Mouse (Mus musculus) bone marrow macrophage, adult 2 months (primary cell): Measurements from ENCODE around the gene Paics. TPM values are rescaled to one million over a fixed set of nuclear protein-coding genes. Genes with fewer than 3 reads are reported as not detected.
"Not testable (repeated sequence)": the region's sequence is repeated elsewhere in the genome, so short reads cannot be mapped to it uniquely, and the experiment has no call there.

Source experiments
- H3K27ac ChIP-seq: 2 replicates; pipeline ENCODE4 v1.5.1; 2012; ENCODE audit warnings: low read depth, low read length; ENCODE audit not compliant: insufficient read depth
- H3K4me1 ChIP-seq: 2 replicates; pipeline ENCODE4 v1.6.1; 2012; ENCODE audit warnings: low read length; ENCODE audit not compliant: control insufficient read depth, insufficient read depth
- H3K4me3 ChIP-seq: 2 replicates; pipeline ENCODE4 v1.5.1; 2012; ENCODE audit warnings: mild to moderate bottlenecking, low read length, moderate library complexity; ENCODE audit not compliant: insufficient read depth
- CTCF ChIP-seq: IDR thresholded peaks from 2 replicates; pipeline ENCODE4 v1.5.1; 2012; ENCODE audit warnings: low read depth, mild to moderate bottlenecking, low read length, moderate library complexity
- POLR2A ChIP-seq: IDR thresholded peaks from 2 replicates; pipeline ENCODE4 v1.6.1; 2012; ENCODE audit warnings: mild to moderate bottlenecking, low read depth, low read length, borderline replicate concordance
- polyA plus RNA-seq: library from polyadenylated mRNA; stranded (reverse); fragments of >200 nt; gene quantifications from 2 replicates; pipeline ENCODE4 v1.2.4, GENCODE M21; 2012; ENCODE audit not compliant: missing spikeins, insufficient read depth, insufficient read length

Paics gene
- 109 and 118 TPM in 2 replicates for polyA plus RNA-seq

DNA sequence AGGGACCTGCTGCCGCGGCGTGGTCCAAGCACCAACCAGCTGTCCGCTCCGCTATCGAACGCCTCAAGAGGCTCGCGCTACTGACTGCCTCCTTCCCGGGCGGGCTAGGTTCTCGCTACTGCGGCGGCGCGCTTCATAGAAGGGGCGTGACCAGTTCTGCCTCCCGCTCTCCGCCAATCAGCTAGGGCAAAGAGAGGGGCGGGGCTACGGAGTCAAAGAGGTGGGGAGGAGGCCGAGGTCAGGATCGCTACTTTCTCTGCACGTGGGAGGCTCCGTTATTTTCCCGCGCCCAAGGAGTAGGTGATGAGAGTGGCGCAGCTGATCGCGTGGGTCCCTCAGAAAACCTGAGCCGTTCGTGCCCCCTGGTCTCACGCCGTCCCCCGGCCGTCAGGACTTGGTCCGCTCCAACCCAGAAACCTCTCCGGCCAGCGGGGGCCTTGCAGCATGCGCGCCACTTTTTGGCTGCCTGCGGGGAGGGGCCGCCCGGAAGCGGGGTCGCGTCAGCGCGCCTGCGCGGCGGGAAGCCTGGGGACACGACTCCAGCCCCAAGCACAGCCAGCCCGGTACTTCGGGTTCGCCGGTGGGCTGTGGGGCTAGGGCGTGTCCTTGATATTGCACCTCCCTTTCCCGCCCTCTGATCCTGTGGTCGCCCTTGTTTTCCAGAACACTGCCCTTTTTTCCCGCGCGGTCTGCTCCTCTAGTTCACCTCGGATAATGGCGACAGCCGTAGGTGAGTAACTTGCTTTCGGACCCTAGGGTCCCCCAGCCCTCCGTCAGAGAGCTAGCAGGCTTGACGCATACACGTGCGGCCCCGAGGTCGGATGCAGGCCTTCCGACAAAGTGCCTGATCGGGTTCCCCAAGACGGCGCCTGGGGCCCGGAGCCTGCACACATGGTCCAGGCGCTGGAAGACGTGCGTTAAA lies at the start of gene Paics, which contains the start of gene Ppat:
Paics (plus strand) TSS at position 202 of the 922 bp plus-strand sequence.
Ppat (minus strand) TSS at position 473 of the 922 bp plus-strand sequence.
- peak within 1 kb of the TSS; percentile 71 for H3K4me3 ChIP-seq
- peaks cover 32% of the 10 kb centered on the region for H3K4me1 ChIP-seq
- TF ChIP-seq CTCF (no peak), POLR2A (0 out of 2 replicates have a peak, but pooled peaks have one; percentile 3)
- H3K27ac ChIP-seq = peak within 1 kb of the TSS; percentile 65

DNA sequence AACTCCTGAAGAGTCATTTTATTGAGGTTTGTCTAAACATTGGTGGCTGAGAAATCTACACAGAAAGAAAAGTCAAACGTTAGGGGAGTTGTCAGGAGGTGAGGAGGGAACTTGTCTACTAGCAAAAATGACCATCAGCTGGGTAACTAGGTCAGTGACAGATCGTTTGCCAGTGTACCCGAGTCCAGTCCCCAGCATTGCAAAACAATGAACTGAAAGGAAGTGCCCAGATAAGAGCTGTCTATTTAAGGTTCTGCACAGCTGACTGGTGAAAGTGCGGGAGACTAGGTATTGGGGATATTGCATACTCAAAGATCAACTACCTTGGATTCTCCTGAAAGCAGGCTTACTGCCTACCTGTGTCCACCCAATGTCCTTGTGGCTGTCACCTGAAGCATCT lies 49.0 kb upstream of the Paics start:
- Histone ChIP-seq H3K27ac (no peak overlapping the region), H3K4me1 (peaks cover 7% of the 10 kb centered on the region; the same call in 1 of the 2 replicates), H3K4me3 (no peak overlapping the region)
- TF ChIP-seq POLR2A = no peak
- no peak for TF ChIP-seq CTCF

DNA sequence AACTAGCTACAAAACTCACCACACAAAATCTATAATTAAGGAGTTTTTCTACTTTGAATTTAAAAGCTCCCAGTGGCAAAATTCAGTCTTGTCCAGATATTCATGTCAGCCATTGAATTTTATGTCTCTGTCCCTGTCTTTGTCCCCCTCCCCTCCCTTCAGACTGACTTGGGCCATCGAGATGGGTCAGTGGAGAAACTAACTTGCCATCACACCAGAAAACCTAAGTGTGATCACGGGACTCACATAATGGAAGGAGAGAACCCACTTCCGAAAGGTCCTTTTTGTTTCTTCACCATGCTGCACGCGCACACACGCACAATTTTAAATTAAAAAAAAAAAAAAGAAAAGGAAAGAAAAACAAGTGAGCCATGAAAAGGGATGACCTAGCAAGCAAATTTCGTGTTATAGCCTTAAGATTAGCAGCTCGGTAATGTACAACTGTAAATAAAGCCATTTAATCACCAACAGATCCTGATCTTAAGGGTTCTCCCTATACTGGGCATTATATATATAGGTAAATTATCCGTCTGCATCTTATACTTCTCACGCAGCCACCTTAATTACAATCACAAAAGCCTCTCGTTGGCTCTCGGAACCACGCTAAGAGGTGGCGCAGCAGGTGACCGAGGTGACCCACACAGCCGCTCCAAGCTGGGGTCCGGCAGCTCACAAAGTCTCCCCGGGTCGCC lies 46.2 kb upstream of the Paics start:
- H3K4me3 ChIP-seq = peak overlapping the region; percentile 91
- peaks cover 7% of the 10 kb centered on the region; the same call in 1 of the 2 replicates for H3K4me1 ChIP-seq
- H3K27ac ChIP-seq = peak overlapping the region; percentile 74
- TF ChIP-seq CTCF = no peak
- TF ChIP-seq POLR2A = no peak

GRCm38 (mm10) chr5:76905405-76906154 lies 45.5 kb upstream of the Paics start, which contains the start of gene Aasdh:
Gene Aasdh, minus strand, starts transcription at chr5:76905514.
- Histone ChIP-seq H3K4me3 (peak within 1 kb of the TSS; percentile 91), H3K27ac (peak within 1 kb of the TSS; percentile 80), H3K4me1 (peaks cover 7% of the 10 kb centered on the region; the same call in 1 of the 2 replicates)
- TF ChIP-seq POLR2A = no peak
- no peak for TF ChIP-seq CTCF

GRCm38 (mm10) chr5:76906155-76906499 lies 45.0 kb upstream of the Paics start:
- Histone ChIP-seq H3K27ac (peak overlapping the region; percentile 80), H3K4me3 (peak overlapping the region; percentile 91), H3K4me1 (peaks cover 8% of the 10 kb centered on the region)
- no peak for TF ChIP-seq POLR2A
- no peak for TF ChIP-seq CTCF

- no peak overlapping the region for H3K27ac ChIP-seq
- H3K4me3 ChIP-seq = no peak overlapping the region
- TF ChIP-seq POLR2A (no peak), CTCF (no peak)
- H3K4me1 ChIP-seq = peaks cover 10% of the 10 kb centered on the region
These were observed 40.3 kb upstream of the Paics start for GRCm38 (mm10) chr5:76910807-76911206.

- H3K27ac ChIP-seq, H3K4me3 ChIP-seq, H3K4me1 ChIP-seq: not testable (repeated sequence)
These were observed 38.6 kb upstream of the Paics start for GRCm38 (mm10) chr5:76912522-76912921.

GRCm38 (mm10) chr5:76922833-76923232 lies 28.3 kb upstream of the Paics start:
- no peak for TF ChIP-seq CTCF
- TF ChIP-seq POLR2A = no peak
- Histone ChIP-seq H3K27ac (no peak overlapping the region), H3K4me1 (no peaks in the 10 kb centered on the region), H3K4me3 (no peak overlapping the region)

DNA sequence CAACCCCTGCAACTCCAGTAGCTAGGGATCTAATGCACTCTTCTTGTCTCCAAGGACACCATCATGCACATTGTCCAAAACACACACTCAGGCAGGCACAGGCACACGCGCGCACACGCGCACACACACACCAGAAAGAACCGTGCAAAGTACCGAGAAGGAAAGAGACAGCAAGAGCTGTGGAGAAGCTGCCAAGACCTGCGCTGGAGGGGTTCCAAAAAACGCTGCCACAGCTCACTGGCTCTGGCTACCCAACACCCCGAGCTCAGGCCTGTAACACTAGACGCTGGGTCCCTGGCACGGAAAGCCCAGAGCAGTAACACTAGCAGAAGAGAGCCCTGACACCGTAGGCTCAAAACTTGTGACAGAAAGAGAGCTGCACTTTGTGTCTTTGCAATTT lies 27.7 kb upstream of the Paics start:
- H3K27ac ChIP-seq = no peak overlapping the region
- H3K4me3 ChIP-seq = no peak overlapping the region

GRCm38 (mm10) chr5:76924296-76924695 lies 26.8 kb upstream of the Paics start:
- no peak overlapping the region for H3K27ac ChIP-seq
- H3K4me3 ChIP-seq = no peak overlapping the region
- peaks cover 6% of the 10 kb centered on the region for H3K4me1 ChIP-seq
- no peak for TF ChIP-seq CTCF
- no peak for TF ChIP-seq POLR2A

More for the DNA sequence above, 27.7 kb upstream of the Paics start:
- TF ChIP-seq POLR2A (no peak), CTCF (no peak)
- H3K4me1 ChIP-seq = peaks cover 4% of the 10 kb centered on the region
